Mouse (Mus musculus) retina, embryonic 14.5 days (tissue): ENCODE data around the gene Prkg1.

Experiments used
- DNase-seq: peaks from one replicate; pipeline ENCODE4 v3.0.0-alpha.2; 2015; ENCODE audit warnings: low spot score

Gene Prkg1

GRCm38 (mm10) chr19:31147457-31147856 is 617.4 kb downstream of the Prkg1 start:
- DNase-seq, result no peak

DNA sequence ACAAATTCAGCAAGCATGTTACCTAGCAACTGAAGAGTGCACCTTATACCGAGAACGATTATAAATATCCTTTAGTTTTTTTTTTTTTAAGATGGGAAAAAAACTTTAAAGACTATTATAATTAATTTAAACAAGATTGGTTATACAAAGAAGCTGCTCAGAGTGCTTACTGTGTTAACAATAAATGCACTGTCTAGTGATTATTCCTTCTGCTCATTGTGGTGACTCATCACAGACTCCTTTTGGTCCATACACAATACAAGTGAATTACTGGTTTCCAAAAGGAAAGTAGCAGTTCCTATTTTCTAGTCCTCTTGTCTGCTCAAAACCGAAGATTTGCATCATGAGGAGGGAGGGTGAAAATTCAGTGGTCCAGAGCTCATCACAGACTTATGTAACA is 618.7 kb downstream of the Prkg1 start:
- DNase-seq, result no peak

GRCm38 (mm10) chr19:31141905-31142304 is 622.9 kb downstream of the Prkg1 start:
- DNase-seq, result no peak

- DNase-seq, result no peak
Measured at GRCm38 (mm10) chr19:31136316-31136715, 628.5 kb downstream of the Prkg1 start.

- DNase-seq, result no peak
Measured at GRCm38 (mm10) chr19:31132614-31133013, 632.2 kb downstream of the Prkg1 start.

GRCm38 (mm10) chr19:31124628-31125027 is 640.2 kb downstream of the Prkg1 start:
- DNase-seq, result no peak

DNA sequence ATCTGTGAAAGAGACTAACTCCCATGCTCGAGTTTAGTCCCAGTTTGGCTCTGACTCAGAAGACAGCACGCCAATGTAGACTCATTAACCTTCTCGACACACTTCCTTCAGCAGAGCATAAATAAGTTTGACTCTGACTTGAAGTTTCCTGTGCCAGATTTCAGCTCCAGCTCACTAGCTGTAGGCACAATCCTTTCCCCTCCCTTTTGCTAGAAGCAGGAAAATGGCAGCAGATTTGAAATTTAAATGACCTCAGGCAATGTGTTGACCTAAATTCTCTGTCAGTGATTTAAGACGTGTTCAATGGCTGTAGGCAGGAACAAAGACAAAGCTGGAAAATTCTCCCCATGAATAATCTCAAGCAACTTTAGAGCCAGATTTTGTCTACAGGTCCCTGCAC is 650.1 kb downstream of the Prkg1 start:
- DNase-seq, result peak; percentile 46

GRCm38 (mm10) chr19:31106835-31107554 is 657.8 kb downstream of the Prkg1 start:
- no peak for DNase-seq

DNA sequence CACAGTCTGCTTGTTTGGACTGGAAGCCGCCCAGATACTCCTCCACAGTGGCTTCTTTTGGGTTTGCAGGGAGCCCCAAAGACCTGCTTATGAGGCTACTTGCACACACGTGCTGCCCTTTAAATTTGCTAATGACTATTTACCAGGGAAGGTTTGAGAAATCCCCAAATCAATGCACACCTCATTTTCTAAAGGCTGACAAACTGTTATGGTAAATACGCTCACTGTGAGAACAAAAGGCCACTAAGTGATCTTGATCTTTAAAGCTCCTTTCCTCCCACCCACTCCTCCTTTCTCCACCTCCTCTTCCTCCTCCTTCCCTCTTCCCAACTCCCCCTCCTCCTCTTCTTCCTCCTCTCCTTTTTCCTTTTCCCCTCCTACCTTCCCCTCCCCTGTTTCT is 658.8 kb downstream of the Prkg1 start:
- no peak for DNase-seq

DNA sequence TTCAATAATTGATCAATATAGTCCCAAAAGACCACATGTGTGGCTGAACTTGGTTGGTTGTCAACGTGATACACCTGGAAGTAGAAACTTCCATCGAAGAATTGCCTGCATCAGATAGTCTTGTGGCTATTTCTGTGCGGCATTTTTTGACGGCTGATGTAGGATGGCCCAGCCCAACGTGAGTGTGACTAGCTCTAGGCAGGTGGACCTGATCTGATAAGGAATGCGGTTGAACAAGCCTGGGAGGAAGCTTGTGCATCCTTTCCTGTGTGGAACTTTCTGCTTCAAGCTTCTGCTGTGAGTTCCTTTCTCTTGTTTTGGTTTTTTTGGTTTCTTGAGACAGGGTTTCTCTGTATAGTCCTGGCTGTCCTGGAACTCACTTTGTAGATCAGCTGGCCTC is 660.1 kb downstream of the Prkg1 start:
- no peak for DNase-seq

- no peak for DNase-seq
Measured at GRCm38 (mm10) chr19:31099369-31099768, 665.5 kb downstream of the Prkg1 start.

DNA sequence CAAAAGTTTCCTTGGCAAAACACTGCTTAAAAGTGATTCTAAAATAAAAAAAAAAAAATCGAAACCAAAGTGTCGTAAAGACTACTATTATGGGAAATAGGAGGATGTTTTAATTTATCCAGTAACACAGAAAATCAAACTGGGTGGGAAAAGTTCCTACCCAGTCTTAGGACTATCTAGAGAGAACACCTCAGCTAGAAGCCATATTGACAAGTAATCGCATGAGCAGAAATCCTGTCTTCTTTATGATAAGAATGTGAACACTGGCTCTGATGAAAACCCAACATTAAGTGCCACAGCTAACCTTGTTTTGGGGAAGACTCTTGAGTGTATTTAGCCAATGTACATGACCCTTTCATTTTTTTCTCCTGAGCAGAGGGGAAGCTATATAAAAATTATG is 667.0 kb downstream of the Prkg1 start:
- no peak for DNase-seq

GRCm38 (mm10) chr19:31083761-31084160 is 681.1 kb downstream of the Prkg1 start:
- DNase-seq, result no peak

DNA sequence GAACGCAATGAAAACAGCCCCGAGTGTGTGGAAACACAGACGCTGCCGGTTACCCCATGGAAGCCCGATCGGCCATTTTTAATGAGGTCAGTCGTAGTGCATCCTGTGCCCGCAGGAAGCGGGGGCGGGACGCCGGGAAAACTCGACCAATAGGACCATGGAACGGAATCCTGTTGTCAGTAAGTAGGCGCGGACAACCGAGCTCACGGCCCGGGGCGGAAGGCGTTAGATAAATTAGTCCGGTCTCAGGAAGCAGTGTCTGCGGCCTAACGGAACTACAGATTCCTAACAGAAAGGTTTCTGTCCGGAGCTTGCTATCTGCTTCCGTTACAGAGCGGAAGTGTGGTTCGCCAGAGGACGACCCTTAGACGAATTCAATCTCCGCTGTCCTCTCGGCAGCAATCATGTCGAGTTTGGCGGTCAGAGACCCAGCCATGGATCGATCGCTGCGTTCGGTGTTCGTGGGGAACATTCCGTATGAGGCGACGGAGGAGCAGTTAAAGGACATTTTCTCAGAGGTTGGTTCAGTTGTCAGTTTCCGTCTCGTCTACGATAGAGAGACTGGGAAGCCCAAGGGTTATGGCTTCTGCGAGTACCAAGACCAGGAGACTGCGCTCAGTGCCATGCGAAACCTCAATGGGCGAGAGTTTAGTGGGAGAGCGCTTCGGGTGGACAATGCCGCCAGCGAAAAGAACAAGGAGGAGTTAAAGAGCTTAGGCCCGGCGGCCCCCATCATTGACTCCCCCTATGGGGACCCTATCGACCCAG is 682.0 kb downstream of the Prkg1 start, which contains the start of gene Cstf2t:
Cstf2t (plus strand) TSS at position 176 of the 768 bp plus-strand sequence.
- peak; percentile 99 for DNase-seq

DNA sequence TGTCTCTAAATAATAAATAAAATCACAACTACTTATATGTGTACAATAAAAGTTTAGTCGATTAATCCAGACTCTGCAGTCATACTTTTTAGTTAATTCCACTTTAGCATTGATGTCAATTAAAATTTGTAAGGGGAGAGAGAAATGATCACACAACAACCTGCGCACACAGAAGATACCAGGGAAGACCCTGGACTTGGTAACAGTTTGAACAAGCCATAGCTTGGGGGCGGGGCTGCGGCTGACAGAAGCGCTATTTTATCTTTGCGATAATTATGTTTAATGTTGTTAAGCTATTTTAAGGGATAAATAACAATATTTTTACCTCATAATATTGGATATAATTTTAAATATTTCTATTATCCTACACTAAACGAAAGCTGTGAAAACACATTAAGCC is 682.6 kb downstream of the Prkg1 start:
- no peak for DNase-seq

DNA sequence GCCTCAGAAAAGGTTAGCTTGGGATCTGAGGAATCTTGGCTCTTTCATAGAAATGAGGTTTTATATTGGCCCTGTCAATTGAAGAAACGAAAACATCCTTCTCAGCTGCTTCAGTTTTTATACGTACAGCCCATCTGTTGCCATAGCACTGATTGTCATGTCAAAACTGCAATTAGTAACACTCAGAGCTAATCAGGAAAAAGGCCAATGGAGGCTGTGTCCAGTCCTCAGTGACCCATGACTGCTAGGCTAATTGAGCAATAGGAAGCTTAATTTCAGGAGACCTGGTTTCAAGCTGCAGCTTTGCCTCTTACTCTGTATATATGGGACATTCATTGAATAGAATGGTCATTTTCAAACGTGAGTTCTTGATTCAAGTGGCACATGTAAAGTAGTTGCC is 686.6 kb downstream of the Prkg1 start:
- peak; percentile 79 for DNase-seq

DNA sequence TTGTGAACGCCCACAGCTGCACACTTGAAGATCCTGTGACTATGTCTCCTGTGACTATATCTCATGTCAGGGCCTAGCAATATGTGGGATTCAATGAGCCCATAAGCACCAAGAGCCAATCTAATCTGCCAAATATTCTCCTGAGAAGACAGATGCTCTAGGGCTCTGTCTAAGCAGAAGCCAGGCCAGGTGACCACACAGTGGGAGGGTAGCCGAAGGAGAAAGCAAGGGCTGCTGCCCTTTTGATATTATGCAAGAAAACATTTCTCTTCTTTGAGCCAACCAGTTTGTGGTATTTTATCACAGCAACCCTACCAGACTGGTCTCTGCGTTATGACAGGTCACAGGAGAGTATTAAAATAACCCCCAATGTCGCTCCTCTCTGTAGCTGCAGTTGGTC is 688.7 kb downstream of the Prkg1 start:
- no peak for DNase-seq

- no peak for DNase-seq
Measured at GRCm38 (mm10) chr19:31074717-31075063, 690.1 kb downstream of the Prkg1 start.

DNA sequence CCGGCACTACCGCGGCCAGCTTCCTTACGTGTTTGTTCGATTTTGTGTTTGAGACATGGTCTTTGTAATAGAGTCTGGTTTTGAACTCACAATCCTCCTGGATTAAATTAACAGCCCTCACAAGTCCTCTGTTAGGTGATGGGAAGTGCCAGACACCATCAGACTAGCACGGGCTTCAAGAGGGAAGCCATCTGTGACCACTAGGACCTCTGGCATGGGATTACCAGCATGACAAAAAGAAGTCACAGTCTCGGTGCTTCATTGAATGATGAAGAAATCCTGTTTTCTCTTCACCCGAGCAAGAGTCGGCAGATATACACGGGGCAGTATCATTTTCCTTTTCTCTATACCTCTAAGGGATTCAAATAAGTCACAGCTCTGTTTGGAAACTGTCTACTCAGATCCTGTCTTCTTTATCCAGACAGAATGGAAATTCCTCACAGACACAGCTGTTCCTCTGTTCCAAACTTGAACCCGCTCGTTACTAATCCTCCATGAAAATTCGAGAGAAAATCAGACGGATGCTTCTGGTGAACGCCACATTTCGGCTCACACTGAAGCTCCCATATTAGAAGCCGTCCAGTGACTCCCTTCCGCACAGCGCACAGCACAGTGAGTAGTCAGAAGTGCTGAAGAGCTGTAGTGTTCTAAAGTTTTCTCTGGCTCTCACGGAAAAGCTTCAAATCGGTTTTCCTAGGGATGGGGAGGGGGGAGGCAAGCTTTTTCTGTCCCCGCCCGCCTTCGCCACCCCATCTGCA is 690.7 kb downstream of the Prkg1 start:
- peak; percentile 31 for DNase-seq

DNA sequence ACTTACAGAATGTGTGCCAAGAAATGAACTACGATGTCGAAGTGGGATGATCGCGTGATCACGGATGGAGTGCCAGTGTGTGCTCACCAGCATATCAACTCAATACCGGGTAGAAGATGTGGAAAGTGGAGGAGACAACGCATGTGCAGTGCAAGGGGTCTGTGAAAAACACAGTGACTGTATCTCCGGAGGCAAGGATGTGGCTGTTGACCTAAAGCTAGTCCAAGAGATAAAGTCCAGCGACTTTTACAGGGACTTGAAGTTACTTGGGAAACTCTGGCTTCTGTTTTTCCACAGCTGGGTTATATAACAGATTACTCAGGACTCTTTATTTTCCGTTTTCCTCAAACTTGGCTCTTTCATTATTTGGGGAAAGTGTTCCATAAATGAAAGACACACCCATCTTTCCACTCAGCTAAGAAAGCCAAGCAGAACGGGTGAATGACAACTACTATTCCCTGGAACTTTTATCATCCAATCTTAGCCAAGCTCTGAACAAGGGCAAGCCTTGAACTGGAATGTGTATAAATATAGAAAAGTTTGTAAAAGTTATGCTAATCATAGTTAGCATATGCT is 699.5 kb downstream of the Prkg1 start:
- no peak for DNase-seq

DNA sequence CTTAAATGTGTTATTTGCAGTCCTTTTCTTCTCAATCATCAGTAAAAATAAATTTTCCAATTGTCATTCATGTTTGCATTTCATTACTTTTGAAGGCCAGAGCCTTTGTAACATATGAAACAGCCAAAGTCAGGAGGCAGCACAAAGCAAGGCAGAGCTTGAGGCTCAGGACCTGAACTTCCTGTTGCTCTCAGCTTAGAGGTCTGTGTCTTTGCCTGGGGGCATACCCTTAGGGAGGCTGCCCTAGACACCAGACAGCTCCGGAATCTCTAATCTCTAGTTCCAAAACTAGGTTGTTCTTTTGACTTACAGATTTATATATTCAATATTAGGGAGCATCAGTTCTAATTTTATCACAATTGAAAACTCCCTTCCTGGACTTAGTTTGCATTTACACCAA is 700.1 kb downstream of the Prkg1 start:
- no peak for DNase-seq

GRCm38 (mm10) chr19:31046601-31047000 is 718.2 kb downstream of the Prkg1 start:
- DNase-seq, result no peak
